In genomic region chr15:51594060-51594459, GRCm38 (mm10) we compare ENCODE assay signal across 12 mouse cellular contexts.
"Had no signal": no experiment of that assay in that cellular context is flagged by ENCODE, and none has a peak within 500 bp of the region (broad histone marks: within the 10 kb centered on the region; RNA-seq: fewer than 3 reads in every experiment).

No protein-coding gene starts in this region.

- ATAC-seq: intestine, postnatal 0 days; liver, embryonic 12.5 days had no signal

- H3K27ac ChIP-seq: left cerebral cortex, adult 2 months; limb, embryonic 10.5 days; liver, embryonic 12.5 days; neural tube, embryonic 15.5 days had no signal

- H3K4me1 ChIP-seq: liver, embryonic 12.5 days had no signal

- H3K9me3 ChIP-seq: limb, embryonic 10.5 days; liver, embryonic 12.5 days; neural tube, embryonic 15.5 days had no signal

- H3K4me2 ChIP-seq: liver, embryonic 12.5 days; lung, embryonic 14.5 days; neural tube, embryonic 15.5 days had no signal

- H3K9ac ChIP-seq: liver, embryonic 12.5 days; lung, embryonic 14.5 days; neural tube, embryonic 15.5 days had no signal

- H3K4me3 ChIP-seq: left cerebral cortex, adult 2 months; limb, embryonic 10.5 days; liver, embryonic 12.5 days; myocyte; neural tube, embryonic 15.5 days had no signal

- H3K36me3 ChIP-seq: limb, embryonic 10.5 days; liver, embryonic 12.5 days; neural tube, embryonic 15.5 days had no signal

- DNase-seq: kidney, postnatal 25 days; lung, embryonic 14.5 days; midbrain, embryonic 14.5 days; right cerebral cortex, adult 18-20 months; right cerebral cortex, postnatal 25 days; thymus, postnatal 36 days had no signal

- H3K27me3 ChIP-seq: liver, embryonic 12.5 days; neural tube, embryonic 15.5 days had no signal
